Mouse (Mus musculus) T-cell, adult 2 months (primary cell): ENCODE data around the gene Adad2.

Experiments used
- DNase-seq: peaks from one replicate; pipeline ENCODE4 v3.0.0; 2022; ENCODE audit warnings: low spot score

The Adad2 gene

GRCm38 (mm10) chr8:119616811-119617210, 4.3 kb downstream of the Adad2 start:
- no peak for DNase-seq

- no peak for DNase-seq
These were observed 5.0 kb downstream of the Adad2 start for GRCm38 (mm10) chr8:119617586-119617985.

- no peak for DNase-seq
These were observed 6.3 kb downstream of the Adad2 start for GRCm38 (mm10) chr8:119618887-119619286.

GRCm38 (mm10) chr8:119620116-119620840, 7.7 kb downstream of the Adad2 start:
- DNase-seq, result no peak

- DNase-seq, result no peak
These were observed 8.4 kb downstream of the Adad2 start for GRCm38 (mm10) chr8:119620848-119621465.

GRCm38 (mm10) chr8:119622555-119622954, 10.0 kb downstream of the Adad2 start:
- no peak for DNase-seq

GRCm38 (mm10) chr8:119623061-119623460, 10.5 kb downstream of the Adad2 start:
- no peak for DNase-seq

- DNase-seq, result no peak
These were observed 11.2 kb downstream of the Adad2 start for GRCm38 (mm10) chr8:119623744-119624143.

- no peak for DNase-seq
These were observed 12.4 kb downstream of the Adad2 start for GRCm38 (mm10) chr8:119624916-119625315.

GRCm38 (mm10) chr8:119625788-119626187, 13.2 kb downstream of the Adad2 start:
- no peak for DNase-seq

GRCm38 (mm10) chr8:119627199-119627598, 14.7 kb downstream of the Adad2 start:
- no peak for DNase-seq

GRCm38 (mm10) chr8:119627613-119628359, 15.2 kb downstream of the Adad2 start:
- no peak for DNase-seq

- no peak for DNase-seq
These were observed 18.3 kb downstream of the Adad2 start for GRCm38 (mm10) chr8:119630841-119631240.

- no peak for DNase-seq
These were observed 19.7 kb downstream of the Adad2 start for GRCm38 (mm10) chr8:119632246-119632645.

- DNase-seq, result no peak
These were observed 20.4 kb downstream of the Adad2 start for GRCm38 (mm10) chr8:119632909-119633308.

GRCm38 (mm10) chr8:119634616-119635336, 22.2 kb downstream of the Adad2 start:
- DNase-seq, result no peak

GRCm38 (mm10) chr8:119635378-119635777, 22.8 kb downstream of the Adad2 start, which contains the start of gene Kcng4:
Gene Kcng4 (minus strand): TSS chr8:119635680.
- DNase-seq, result no peak

- DNase-seq, result no peak
These were observed 23.4 kb downstream of the Adad2 start for GRCm38 (mm10) chr8:119635958-119636357.

GRCm38 (mm10) chr8:119636766-119637165, 24.2 kb downstream of the Adad2 start:
- DNase-seq, result no peak

GRCm38 (mm10) chr8:119637381-119637780, 24.8 kb downstream of the Adad2 start:
- DNase-seq, result no peak

- DNase-seq, result no peak
These were observed 25.7 kb downstream of the Adad2 start for GRCm38 (mm10) chr8:119638261-119638660.

GRCm38 (mm10) chr8:119639798-119640197, 27.3 kb downstream of the Adad2 start:
- no peak for DNase-seq
